Mouse (Mus musculus) hindbrain, postnatal 0 days (tissue): ENCODE measurements at regions not wholly inside any gene's neighbourhood (a gene's known extent, or its start where the extent isn't known, plus 50 kb on each side); places are given as distances from the start of the nearest gene placed in this dataset.

Experiments used
- ATAC-seq: fragments of 200-750 bp; cut with Nextera tagmentation; 2 replicates; pipeline ENCODE4 v1.8.0; 2017; ENCODE audit warnings: mild to moderate bottlenecking, moderate TSS enrichment, moderate library complexity
- DNase-seq: peaks from one replicate; pipeline ENCODE4 v3.0.0-alpha.2; 2015; ENCODE audit warnings: low spot score
- H3K27ac ChIP-seq: fragments of 300-500 bp; sonication (generic); 2 replicates; pipeline ENCODE4 v1.5.1; 2014; ENCODE audit warnings: mild to moderate bottlenecking
- H3K27me3 ChIP-seq: fragments of 300-500 bp; sonication (generic); 2 replicates; pipeline ENCODE4 v1.6.1; 2014; ENCODE audit warnings: low read length, mixed read lengths; ENCODE audit not compliant: insufficient read depth
- H3K36me3 ChIP-seq: fragments of 300-500 bp; sonication (generic); 2 replicates; pipeline ENCODE4 v1.6.1; 2014; ENCODE audit warnings: low read length, mixed read lengths; ENCODE audit not compliant: insufficient read depth
- H3K4me1 ChIP-seq: fragments of 300-500 bp; sonication (generic); 2 replicates; pipeline ENCODE4 v1.6.1; 2014; ENCODE audit warnings: antibody characterized with exemption, low read length, mixed read lengths; ENCODE audit not compliant: insufficient read depth
- H3K4me2 ChIP-seq: fragments of 300-500 bp; sonication (generic); 2 replicates; pipeline ENCODE4 v1.6.1; 2014; ENCODE audit warnings: low read depth, mild to moderate bottlenecking, low read length, moderate library complexity, mixed read lengths
- H3K4me3 ChIP-seq: fragments of 300-500 bp; sonication (generic); 2 replicates; pipeline ENCODE4 v1.5.1; 2014; ENCODE audit warnings: low read length
- H3K9ac ChIP-seq: fragments of 300-500 bp; sonication (generic); replicated peaks from 2 replicates; pipeline ENCODE4 v1.6.1; 2014; ENCODE audit warnings: mild to moderate bottlenecking, low read length, moderate library complexity, mixed read lengths
- H3K9me3 ChIP-seq: fragments of 300-500 bp; sonication (generic); 2 replicates; pipeline ENCODE4 v1.6.1; 2016; ENCODE audit warnings: low read length, mixed read lengths
- CTCF ChIP-seq: IDR thresholded peaks from 2 replicates; pipeline ENCODE4 v1.5.1; 2016; ENCODE audit warnings: antibody characterized with exemption, control low read depth, low read depth
- WGBS: fragments of 180-500 bp; shearing (Covaris S2); extraction: QIAGEN DNeasy Blood & Tissue Kit; methylation state at CpG from one replicate; pipeline ENCODE4 v1.1.7; 2014; 5-methylcytosine and 5-hydroxymethylcytosine counted together

GRCm38 (mm10) chr13:44608681-44609335 is 120.5 kb upstream of the Jarid2 start:
- Histone ChIP-seq H3K27me3 (no peaks in the 10 kb centered on the region), H3K9ac (no peak overlapping the region), H3K4me2 (no peak overlapping the region), H3K9me3 (no peaks in the 10 kb centered on the region), H3K4me1 (no peaks in the 10 kb centered on the region), H3K4me3 (no peak overlapping the region), H3K36me3 (no peaks in the 10 kb centered on the region), H3K27ac (no peak overlapping the region)
- WGBS: 80% methylated on average over 11 of the region's 11 CpGs
- DNase-seq: no peak
- ATAC-seq: no peak
- no peak for TF ChIP-seq CTCF

DNA sequence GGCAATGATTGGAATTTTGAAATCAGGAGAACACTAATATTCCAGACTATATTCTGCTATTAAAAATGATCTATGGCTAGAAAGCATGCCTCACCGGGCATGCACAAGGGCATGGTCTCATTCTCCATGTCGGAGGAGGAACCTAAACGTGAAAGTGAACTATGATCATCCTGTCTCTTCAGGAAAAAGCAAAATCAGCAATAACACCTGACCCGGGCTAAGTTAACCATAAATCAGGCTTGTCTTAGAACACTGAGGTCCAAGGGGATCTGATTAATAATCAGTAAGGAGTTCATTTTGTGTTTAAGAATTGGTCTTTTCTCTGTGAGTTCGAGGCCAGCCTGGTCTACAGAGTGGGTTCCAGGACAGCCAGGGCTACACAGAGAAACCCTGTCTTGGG is 119.7 kb upstream of the Jarid2 start:
- WGBS: 86% methylated on average over 5 of the region's 5 CpGs
- DNase-seq (no peak), ATAC-seq (no peak)

GRCm38 (mm10) chr13:44615696-44616095 is 113.6 kb upstream of the Jarid2 start:
- WGBS: 82% methylated on average over 8 of the region's 8 CpGs
- Histone ChIP-seq H3K36me3 (no peaks in the 10 kb centered on the region), H3K4me3 (no peak overlapping the region), H3K9me3 (no peaks in the 10 kb centered on the region), H3K27me3 (no peaks in the 10 kb centered on the region), H3K4me1 (no peaks in the 10 kb centered on the region), H3K4me2 (no peak overlapping the region), H3K9ac (no peak overlapping the region), H3K27ac (no peak overlapping the region)
- ATAC-seq (no peak), DNase-seq (no peak)
- no peak for TF ChIP-seq CTCF

More for the DNA sequence above, 119.7 kb upstream of the Jarid2 start:
- H3K27me3 ChIP-seq: no peaks in the 10 kb centered on the region
- H3K4me3 ChIP-seq: no peak overlapping the region
- no peak overlapping the region for H3K4me2 ChIP-seq
- no peak for TF ChIP-seq CTCF
- no peaks in the 10 kb centered on the region for H3K9me3 ChIP-seq
- no peaks in the 10 kb centered on the region for H3K4me1 ChIP-seq
- no peak overlapping the region for H3K27ac ChIP-seq
- no peaks in the 10 kb centered on the region for H3K36me3 ChIP-seq
- H3K9ac ChIP-seq: no peak overlapping the region

GRCm38 (mm10) chr13:44618368-44618767 is 110.9 kb upstream of the Jarid2 start:
- DNase-seq (no peak), ATAC-seq (no peak)
- 81% methylated on average over 3 of the region's 3 CpGs for WGBS
- H3K4me2 ChIP-seq: no peak overlapping the region
- no peaks in the 10 kb centered on the region for H3K9me3 ChIP-seq
- no peak overlapping the region for H3K9ac ChIP-seq
- no peak for TF ChIP-seq CTCF
- no peak overlapping the region for H3K27ac ChIP-seq
- no peaks in the 10 kb centered on the region; the same call in 1 of the 2 replicates for H3K4me1 ChIP-seq
- H3K36me3 ChIP-seq: no peaks in the 10 kb centered on the region
- no peaks in the 10 kb centered on the region for H3K27me3 ChIP-seq
- H3K4me3 ChIP-seq: no peak overlapping the region

GRCm38 (mm10) chr13:44622661-44623355 is 106.5 kb upstream of the Jarid2 start:
- H3K36me3 ChIP-seq: no peaks in the 10 kb centered on the region
- H3K27me3 ChIP-seq: no peaks in the 10 kb centered on the region
- no peak overlapping the region for H3K9ac ChIP-seq
- H3K27ac ChIP-seq: no peak overlapping the region
- no peak overlapping the region for H3K4me3 ChIP-seq
- 23% methylated on average over 12 of the region's 12 CpGs for WGBS
- H3K9me3 ChIP-seq: no peaks in the 10 kb centered on the region
- DNase-seq (no peak), ATAC-seq (no peak)
- H3K4me2 ChIP-seq: no peak overlapping the region
- H3K4me1 ChIP-seq: no peaks in the 10 kb centered on the region; the same call in 1 of the 2 replicates
- TF ChIP-seq CTCF: no peak

DNA sequence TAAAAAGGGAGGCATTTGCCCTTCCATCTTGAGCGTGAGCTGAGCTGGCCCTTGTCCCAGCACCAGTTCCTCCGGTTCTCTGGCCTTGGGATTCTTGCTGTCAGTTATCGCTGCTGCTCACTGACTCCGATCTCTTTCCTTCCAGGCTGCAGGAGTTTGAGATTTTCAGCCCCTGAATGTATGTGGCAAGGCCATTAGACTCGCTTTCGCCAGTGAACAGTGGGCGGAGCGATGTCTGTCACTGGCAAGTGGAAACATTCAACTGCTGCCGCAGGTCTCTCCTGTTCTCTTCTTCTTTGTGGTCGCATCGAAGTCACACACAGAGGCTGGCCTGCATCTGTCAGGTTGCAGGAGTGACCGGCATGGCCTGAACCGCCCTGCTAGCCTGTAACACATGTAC is 104.6 kb upstream of the Jarid2 start:
- Histone ChIP-seq H3K4me1 (no peaks in the 10 kb centered on the region; the same call in 1 of the 2 replicates), H3K27ac (no peak overlapping the region), H3K36me3 (no peaks in the 10 kb centered on the region), H3K4me3 (no peak overlapping the region), H3K9me3 (no peaks in the 10 kb centered on the region), H3K4me2 (no peak overlapping the region), H3K9ac (no peak overlapping the region), H3K27me3 (no peaks in the 10 kb centered on the region)
- TF ChIP-seq CTCF: no peak
- DNase-seq: no peak
- 39% methylated on average over 13 of the region's 13 CpGs for WGBS
- ATAC-seq: no peak

GRCm38 (mm10) chr13:44625792-44626191 is 103.5 kb upstream of the Jarid2 start:
- H3K4me3 ChIP-seq: no peak overlapping the region
- ATAC-seq (no peak), DNase-seq (no peak)
- H3K27ac ChIP-seq: no peak overlapping the region
- no peaks in the 10 kb centered on the region; the same call in 1 of the 2 replicates for H3K4me1 ChIP-seq
- TF ChIP-seq CTCF: no peak
- no peaks in the 10 kb centered on the region for H3K27me3 ChIP-seq
- H3K4me2 ChIP-seq: no peak overlapping the region
- H3K36me3 ChIP-seq: no peaks in the 10 kb centered on the region
- no peak overlapping the region for H3K9ac ChIP-seq
- H3K9me3 ChIP-seq: no peaks in the 10 kb centered on the region
- 68% methylated on average over 7 of the region's 7 CpGs for WGBS
